Mouse (Mus musculus) right cerebral cortex, postnatal 4 days (tissue): ENCODE measurements around the gene AY074887.

Experiments used
- DNase-seq: peaks from one replicate; pipeline ENCODE4 v3.0.0-alpha.2; 2022

Gene AY074887

GRCm38 (mm10) chr9:54916401-54916800 is 34.4 kb downstream of the AY074887 start:
- DNase-seq = no peak

- no peak for DNase-seq
Measured at GRCm38 (mm10) chr9:54915576-54915975, 35.2 kb downstream of the AY074887 start.

- no peak for DNase-seq
Measured at GRCm38 (mm10) chr9:54909446-54909845, 41.4 kb downstream of the AY074887 start.
